Mouse (Mus musculus): ENCODE results near the gene L3hypdh.

Gene L3hypdh

DNA sequence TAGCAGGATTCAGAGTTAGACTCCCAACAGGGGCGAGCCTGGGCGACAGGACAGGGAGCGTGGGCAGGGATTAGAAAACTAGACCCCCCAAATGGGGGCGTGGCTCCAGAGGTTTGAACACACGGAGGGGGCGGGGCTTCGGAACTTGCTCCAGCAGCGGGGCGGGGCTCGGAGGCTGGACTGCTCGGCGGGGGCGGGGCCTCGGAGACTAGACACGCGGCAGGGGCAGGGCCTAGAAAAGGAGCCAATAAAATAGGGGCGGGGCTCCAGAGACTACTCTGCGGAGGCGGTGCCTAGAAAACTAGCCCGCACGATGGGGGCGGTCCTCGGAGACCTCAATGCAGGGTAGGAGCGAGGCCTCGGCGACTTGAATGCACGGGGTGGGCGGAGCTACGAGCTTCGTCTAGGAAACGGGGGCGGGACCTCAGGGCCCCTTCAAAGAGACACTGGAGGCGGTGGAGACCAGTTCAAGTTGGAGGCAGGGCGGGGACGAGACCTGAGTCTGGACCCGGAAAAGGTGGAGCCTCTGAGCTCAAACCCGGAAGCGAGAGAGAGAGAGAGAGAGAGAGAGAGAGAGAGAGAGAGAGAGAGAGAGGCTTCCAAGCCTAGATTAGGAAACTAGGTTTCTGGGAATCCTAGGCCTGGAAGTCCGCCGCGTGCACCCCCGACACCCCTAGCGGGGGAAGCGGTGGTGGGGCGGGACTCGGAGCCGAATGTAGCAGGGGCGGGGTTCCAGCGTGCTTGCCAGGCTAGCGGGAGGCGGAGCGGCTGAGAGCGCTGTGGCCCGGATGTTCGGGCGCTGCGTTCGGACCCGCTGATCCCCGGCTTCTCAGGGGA is at the start of gene L3hypdh, which contains the start of gene Jkamp:
L3hypdh (minus strand) TSS at position 111 of the 837 bp plus-strand sequence.
Jkamp (plus strand) TSS at position 261 of the 837 bp plus-strand sequence.
- DNase-seq, result peak; percentile 97

DNA sequence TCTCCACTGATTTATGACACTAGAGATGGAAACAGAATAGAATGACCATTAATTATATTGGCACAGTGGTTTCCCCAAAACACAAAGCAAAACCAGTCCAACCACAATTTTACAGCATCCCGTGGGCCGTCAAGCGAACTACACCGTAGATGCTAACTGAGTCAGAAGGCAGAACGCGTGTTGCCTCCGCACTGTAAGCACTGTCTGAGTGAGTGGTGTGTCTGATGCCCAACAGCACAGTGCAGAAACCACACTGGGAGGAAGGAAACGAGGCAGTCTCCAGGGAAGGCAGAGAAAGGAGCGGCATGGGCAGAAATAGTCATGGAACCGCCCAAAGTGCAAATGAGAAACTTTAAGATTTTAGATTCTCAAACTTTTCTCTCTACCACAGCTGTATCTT is 44.0 kb upstream of the L3hypdh start:
- DNase-seq, result no peak

DNA sequence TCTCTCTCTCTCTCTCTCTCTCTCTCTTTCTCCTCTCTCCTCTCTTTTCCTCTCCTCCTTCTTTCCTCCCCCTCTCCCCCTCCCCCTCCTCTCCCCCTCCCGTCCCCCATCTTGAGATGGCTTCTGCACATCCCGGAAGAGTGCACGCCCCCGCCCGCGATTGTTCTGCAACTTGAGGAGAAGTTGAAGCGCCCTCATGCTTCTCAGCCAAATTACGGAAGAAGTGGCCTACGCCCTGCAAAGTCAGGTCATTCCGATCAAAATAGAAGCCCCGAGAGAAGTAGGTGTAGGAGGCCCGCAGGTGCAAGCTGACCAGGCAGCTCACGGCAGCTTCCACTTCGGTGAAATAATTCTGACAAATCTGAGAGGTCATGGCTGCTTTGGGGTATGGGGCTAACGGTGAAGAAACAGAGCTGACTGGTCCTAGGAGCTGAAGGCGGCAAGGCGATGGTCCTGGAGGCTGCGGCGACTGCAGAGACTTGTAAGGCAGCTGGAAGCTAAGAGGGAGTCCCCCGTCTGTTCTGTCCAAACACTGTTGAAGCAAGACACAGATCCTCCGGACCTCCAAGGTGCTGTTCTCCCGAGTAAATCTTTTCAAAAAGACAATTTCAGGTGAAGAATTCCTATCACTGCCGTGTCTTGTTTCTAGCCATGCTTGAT is 30.6 kb upstream of the L3hypdh start:
- DNase-seq, result no peak

DNA sequence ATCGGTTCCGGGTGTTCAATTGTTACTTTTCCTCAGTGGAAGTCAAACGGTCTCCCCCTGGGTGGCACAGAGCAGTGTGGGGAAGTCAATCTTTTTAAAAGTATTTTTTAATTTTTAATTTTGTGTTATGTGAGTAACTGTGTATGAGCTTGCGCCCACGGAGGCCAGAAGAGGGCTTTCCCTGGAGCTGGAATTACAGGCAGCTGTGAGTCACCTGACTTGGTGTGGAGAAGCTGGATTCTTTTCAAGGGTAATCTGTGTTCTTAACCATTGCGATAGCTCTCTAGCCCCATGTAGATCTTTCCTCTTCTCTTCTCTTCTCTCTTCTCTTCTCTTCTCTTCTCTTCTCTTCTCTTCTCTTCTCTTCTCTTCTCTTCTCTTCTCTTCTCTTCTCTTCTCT is 29.9 kb upstream of the L3hypdh start:
- no peak for DNase-seq

DNA sequence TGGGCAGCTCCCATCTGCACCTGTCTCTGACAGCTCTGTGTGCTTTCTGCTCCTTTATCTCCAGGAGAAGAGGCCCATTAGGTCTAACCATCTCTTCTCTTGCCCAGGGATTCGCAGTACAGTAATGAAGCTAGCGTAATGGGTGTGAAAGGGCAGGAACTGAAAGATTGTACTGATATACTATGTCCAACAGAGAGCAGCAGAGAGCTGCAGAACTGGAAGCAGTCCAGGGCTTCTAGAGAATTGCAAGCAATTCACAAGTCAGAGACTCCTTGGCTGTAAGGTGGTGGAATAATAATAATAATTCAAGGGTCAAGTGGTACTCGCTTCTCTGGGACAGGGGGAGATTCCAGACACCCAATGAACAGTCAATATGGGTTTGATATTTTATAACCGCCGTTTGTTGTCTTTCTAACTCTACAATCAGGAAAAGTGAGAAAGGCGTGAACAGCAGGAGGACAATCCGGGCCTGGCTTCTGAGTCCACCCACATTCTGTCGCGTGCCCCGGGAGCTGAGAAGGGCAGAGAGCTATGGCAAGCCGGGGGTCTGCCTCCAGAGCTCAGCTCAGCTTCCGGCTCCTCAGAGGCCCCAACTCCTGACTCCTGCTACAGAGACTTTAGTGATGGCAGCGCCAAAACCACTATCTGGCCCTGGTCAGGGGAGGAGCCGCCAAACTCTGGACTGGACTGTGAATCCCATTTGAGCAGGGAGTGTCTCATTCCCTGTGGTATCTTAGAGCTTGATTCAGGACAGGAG is 19.5 kb upstream of the L3hypdh start:
- DNase-seq, result peak; percentile 69

DNA sequence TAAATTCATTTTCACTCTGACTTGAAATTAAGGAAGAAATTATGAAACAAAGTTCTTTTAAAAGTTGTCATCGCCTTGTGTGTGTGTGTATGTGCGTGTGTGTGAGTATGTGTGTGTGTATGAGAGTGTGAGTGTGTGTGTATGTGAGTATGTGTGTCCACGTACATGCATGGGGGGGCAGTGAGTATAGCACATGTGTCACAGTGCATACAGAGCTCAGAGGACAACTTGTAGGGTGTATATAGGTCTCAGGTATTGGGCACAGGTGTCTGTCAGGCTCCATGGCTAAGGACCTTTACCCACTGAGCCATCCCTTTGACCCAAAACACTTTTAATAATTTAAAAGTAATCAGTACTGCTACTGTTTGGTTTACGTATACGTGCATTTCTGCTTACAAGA is 18.8 kb upstream of the L3hypdh start:
- no peak for DNase-seq

DNA sequence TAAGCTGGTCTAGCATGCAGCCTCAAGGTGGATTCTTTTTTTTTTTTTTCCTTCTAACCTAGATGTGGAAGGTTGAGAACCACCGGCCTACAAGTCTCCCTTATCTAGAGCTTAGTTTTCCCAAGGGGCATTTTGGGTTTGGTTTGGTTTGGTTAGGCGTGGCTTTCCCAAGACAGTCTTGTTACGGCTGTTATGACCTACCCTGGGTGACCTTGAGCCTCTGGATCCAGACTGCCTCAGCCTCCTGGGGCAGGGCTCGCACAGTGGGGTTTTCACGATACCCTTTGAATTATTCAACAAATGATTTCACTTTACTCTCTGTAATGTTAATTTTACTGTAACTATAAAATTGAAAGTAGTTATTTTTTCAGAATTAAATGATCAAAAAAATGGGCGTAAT is 17.5 kb upstream of the L3hypdh start:
- no peak for DNase-seq

DNA sequence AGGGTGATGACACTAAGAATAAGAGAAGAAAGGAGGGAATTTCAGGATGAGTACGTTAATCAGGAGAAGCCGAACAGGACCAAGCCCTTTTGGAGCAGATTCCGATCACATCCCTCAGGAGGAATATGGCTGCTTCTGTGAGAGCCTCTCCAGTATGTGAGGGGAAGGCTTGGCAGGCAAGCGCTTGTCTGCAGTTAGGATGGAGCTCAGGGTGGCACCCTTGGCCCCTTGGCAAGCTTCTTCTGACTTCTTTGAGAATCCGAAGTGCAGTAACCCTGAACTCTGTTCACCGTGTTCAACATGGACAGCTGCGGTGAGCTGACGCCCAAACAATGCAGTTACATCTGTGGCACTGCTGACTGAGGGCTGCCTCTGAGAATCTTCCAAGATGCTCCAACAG is 11.7 kb upstream of the L3hypdh start:
- DNase-seq, result no peak

DNA sequence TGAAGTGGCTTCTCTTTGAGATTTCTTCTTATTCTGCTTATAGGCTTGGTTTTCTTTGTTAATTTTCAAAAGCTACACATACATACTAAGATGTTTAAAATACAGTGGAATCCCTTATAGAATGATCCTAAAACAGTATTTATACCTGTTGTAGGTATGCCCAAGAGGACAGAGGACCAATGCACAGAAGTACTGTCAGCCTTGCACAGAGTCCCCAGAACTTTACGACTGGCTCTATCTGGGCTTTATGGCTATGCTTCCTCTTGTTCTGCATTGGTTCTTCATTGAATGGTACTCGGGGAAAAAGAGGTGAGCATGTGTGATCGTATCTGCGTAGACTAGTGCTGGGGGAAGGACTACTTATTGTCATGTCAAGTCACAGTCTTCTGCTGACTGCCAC is 4.6 kb upstream of the L3hypdh start:
- DNase-seq, result no peak

DNA sequence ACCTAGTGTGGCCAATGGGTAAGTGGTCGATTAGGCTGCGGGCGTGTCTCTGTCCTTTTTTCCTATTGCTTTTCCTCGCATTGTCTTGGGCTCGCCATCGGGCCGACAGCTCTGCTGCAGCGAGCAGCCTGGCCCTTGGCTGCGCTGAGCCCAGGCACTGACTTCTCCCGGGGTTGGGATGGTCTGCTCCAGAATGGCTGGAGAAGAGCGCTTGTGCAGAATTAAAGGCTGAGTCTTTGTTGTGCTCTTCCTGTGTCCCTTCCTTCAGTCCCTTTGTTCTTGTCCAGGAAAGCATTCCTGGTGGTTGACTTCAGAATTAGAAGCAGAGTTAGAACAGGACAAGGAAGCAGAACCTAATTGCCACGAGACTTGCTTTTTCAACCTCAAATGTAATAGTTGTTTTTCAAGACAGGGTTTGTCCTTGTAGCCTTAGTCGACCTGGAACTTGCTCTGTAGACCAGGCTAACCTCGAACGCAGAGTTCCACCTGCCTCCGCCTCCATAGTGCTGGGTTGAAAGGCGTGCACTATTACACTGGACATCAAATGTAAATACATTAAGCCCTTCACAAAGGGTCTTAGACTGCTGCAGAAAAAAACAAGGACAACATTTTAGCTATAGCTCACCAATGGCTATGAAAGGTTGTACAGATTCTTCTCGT is 1.1 kb upstream of the L3hypdh start:
- peak; percentile 22 for DNase-seq

DNA sequence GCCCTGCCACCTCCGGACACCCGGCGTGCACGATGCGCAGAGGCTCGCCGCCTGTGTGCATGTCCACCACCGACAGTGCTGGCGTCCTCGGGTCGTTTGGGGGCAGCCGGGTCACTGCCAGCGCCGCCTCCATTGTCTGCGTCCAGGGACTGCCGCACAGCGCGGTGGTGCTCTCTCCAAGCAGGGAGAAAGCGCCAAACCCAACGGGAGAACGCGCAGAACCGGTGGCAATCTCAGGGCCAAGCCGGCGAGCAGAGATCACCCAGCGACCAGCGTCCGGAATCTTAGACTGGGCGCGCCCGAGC is 263 bp downstream of the L3hypdh start:
- no peak for DNase-seq

DNA sequence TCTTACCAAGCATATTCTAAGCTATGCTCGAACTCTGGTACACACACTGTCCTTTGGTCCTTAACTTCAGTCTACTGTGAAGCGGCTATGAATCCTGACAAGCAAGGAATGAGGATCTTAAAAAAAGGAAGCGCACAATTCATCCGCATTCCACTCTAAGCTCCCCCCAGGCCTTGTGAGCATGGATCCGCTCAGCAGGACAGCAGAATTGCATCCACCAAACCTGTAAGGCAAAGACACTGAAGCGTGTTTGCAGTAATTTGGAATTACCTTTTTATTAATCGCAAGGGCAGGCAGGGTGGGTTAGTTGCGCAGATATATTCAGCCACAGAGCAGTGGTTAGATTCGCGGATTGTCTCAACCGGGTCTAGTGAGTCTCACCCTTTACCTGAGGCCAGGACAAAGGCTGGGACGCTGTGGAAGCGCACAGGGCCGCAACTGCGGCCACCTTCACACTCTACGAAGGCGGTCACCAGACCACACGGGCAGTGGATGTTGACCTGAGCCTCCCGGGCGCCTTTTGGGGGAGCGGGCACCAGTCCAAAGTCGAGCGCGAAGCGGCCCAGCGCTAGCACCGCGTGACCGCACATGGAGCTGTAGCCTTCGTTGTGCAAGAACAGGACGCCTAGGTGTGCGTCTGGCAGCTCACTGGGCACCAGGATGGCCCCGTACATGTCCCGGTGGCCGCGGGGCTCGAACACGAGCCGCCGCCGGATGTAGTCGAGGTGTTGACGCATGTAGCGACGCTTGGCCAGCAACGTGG is 797 bp downstream of the L3hypdh start:
- DNase-seq, result no peak

DNA sequence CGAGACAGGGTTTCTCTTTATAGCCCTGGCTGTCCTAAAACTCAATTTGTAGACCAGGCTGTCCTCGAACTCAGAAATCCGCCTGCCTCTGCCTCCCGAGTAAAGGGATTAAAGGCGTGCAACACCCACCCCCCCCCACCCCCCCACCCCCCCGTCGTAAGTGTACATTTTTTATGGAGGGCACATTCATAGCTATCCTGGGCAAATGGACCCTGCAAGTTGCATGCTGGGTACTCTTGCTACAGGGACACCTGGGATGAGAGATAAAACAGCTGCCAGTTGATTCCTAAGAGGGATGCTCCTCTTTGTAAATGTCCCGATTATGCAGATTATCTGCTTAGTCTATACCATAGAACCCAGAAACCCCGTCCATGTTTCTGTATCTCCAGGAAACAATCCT is 2.0 kb downstream of the L3hypdh start:
- DNase-seq, result no peak

DNA sequence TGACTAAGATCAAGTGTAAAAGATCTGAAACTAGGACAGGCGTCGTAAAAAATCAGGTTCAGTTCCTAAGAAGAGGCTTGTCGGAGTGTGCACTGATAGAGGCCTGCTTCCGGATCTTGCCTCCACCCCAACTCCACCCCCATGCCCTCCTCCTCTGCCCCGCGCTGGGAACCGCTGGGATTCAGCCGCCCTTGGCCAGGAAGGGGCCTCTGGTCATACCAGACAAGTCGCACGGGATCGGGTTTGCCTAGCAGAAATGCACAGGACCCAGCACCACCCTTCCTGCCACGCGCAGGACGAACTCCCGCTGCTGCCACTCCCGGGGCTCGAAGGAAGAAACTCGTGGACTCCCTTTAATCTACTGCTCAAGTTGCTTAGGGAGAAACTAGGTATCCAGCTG is 2.9 kb downstream of the L3hypdh start:
- DNase-seq, result no peak

DNA sequence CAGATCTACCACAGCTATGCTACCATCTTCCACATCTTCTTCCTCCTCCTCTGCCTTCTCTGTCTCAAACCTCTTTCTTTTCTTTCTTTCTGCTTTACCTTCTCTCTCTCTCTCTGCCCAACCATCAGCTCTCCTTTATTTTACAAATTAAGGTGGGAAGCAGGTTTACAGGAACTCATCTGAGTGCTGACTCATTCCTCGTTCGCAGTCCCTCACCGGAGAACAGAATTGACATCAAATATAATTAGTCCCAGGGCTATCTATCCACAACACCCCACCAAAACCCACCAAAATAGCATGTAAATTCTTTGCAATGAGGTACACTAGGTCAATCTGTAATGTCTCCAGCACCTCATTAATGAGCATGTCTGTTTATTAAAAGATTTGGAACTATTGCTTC is 3.3 kb downstream of the L3hypdh start:
- DNase-seq, result no peak

DNA sequence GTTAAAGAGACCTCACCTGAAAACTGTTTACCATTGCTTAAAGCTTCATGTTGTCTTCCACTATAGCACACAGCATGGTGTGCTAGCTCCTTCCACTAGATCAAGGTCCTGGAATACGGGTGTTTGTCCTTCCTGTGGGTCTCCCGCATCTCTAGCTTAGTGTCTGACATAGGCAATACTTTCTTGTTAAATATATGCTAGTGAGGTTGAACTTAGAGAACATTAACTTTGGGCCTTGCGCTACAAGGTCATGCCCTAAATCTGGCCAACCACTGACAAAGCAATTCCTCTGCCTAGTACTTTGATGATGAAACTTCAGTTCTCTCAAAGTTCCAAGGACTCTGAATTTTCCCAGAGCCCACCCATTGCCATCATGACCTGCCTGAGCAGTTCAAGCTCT is 7.0 kb downstream of the L3hypdh start:
- DNase-seq, result no peak

DNA sequence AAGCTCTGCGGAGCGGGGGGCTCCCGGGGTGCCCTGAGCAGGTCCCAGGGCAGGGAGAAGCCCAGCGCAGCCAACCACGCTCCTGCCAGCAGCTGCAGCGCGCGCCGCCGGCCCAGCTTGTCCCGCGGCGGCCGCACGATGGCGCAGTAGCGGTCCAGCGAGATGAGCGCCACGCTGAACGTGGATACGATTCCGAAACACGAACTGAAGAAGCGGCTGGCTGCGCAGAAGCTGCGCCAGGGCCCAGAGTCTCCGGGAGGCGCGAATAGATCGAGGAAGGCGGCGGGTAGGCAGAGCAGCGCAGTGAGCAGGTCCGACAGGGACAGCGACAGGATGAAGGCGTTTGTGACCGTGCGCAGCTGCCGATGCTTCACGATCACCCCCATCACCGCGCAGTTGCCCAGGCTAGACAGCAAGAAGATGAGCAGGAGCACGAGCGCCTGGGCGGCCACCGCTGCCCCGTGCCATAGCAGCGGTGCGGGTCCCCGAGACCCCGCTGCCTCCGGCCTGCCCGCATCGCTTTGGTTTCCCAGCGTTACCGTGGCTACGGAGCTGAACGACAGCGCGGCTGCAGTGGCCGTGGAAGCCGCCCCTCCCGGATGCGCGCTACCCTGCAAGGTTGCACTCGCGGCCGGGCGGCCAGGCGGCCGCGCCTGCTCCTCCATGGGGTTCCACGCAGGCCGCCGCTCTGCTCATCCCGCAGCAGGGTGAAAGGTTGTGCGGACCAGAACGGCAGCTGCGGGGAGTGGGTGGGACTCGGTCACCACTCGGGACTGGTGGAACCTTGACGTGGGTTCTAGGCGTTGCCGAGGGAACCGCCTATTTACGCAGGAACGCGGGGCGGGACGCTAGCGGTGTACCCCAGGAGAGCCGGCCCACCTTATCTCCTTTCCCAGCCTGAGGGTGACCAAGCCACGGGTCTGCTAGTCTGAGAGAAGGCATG is 14.6 kb downstream of the L3hypdh start, which contains the start of gene Gpr135:
Gpr135 (minus strand) TSS at position 799 of the 943 bp plus-strand sequence.
- peak; percentile 83 for DNase-seq

DNA sequence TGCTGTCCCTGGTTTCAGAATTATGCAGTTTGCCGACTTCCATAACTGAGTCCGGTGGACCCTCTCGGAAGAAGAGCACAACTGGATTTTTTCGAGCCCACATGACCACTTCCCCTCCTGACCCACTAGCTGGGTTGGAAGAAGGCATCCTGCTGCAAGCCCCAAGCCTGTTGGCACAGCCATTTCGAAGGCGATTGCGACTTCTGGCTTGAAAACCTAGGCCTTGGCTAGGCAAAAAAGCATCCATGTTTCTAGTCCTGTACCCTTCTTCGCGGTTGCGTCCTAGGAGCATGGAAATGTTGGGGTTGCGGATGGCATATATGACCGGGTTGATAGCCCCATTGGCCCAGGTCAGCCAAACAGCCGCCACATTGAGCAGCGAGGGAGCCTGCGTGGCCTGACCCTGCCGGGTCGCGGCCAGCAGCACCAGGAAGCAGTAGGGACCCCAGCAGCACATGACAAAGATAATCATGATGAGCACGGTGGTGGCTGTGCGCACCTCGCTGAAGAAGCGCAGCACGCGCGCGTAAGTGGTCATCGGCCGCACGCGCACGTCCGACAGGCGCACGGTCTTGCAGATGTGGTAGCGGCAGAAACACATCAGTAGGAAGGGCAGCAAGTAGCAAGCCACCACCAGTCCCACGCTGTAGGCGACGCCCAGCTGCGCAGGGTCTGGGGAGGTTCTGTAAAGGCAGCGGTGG is 15.5 kb downstream of the L3hypdh start:
- no peak for DNase-seq

DNA sequence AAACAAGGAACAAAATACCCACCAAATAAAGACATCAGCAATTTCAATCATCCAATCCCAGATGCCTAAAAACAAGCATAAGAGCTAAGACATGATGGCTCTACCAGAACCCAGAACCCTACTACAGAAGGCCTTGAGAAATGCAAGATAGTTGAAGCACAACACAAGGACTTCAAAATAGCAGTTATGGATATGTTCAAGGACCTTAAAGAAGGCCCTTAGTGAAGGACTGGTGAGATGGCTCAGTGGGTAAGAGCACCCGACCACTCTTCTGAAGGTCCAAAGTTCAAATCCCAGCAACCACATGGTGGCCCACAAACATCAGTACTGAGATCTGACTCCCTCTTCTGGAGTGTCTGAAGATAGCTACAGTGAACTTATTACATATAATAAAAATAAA is 27.5 kb downstream of the L3hypdh start:
- DNase-seq, result no peak

DNA sequence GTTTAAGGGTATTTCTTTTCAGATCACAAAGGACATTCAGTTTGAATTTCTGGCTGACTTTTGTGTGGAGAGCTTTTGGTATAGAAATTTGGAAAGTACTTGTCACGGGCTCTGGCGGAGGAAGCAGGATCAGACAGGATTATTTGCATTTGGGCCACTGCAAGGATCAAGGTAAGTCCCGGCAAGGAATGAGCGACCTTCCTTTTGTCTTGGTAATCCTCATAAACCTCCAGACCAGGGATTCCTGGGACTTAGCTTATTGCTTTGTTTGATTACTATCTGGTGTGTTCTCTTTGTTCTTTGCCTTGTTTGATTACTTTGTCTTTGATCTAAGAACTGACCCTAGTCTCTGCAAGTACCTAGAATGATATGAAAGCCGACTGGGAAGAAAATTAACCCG is 31.4 kb downstream of the L3hypdh start:
- DNase-seq, result no peak

DNA sequence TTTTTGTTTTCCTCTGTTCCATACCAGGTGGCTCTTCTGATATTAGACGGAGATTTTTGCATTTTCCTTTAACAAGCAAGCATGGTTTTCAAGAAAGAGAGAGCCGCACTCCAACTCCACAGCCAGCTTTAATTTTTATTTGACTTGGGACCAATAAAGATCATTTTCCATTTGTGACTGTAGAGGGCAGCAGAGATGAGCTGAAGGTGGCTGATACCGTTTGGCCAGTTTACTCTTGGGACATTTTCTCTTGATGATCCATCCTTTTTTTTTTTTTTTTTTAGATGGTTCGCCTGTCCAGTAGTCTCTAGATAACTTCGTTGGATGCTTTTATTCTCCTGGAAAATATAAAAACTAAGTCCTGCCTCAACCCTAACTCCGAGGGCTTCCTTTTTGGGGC is 31.9 kb downstream of the L3hypdh start:
- no peak for DNase-seq
